Mouse (Mus musculus) ES-E14 (cell line): ENCODE results near the gene Glrx5. TPM values are rescaled to one million over a fixed set of nuclear protein-coding genes. Genes with fewer than 3 reads are reported as not detected.

Experiments
- DNase-seq: peaks from one replicate; pipeline ENCODE4 v3.0.0-alpha.2; 2013; ENCODE audit warnings: low read depth, low spot score
- H3K27ac ChIP-seq: 2 replicates; pipeline ENCODE4 v1.5.1; 2012; ENCODE audit warnings: low read depth, mild to moderate bottlenecking, low read length, moderate library complexity, mixed read lengths; ENCODE audit not compliant: poor library complexity, insufficient read depth, severe bottlenecking
- H3K36me3 ChIP-seq: 2 replicates; pipeline ENCODE4 v1.6.1; 2012; ENCODE audit warnings: mild to moderate bottlenecking, low read length, moderate library complexity, mixed read lengths; ENCODE audit not compliant: control insufficient read depth, poor library complexity, insufficient read depth, severe bottlenecking
- H3K4me1 ChIP-seq, 2 experiments: fragments of 150-350 bp in 1 of 2; sonication (generic) in 1 of 2; 2 replicates each; pipeline ENCODE4 v1.6.1; 2012; ENCODE audit warnings: low read length in 2 of 2, mild to moderate bottlenecking in 1 of 2, mixed read lengths in 1 of 2; ENCODE audit not compliant: control insufficient read depth in 2 of 2, insufficient read depth in 2 of 2, poor library complexity in 1 of 2
- H3K4me3 ChIP-seq, 2 experiments: fragments of 150-350 bp in 1 of 2; sonication (generic) in 1 of 2; 2 replicates each; pipeline ENCODE4 v1.5.1; 2012; ENCODE audit warnings: low read length in 2 of 2, low read depth in 1 of 2, mild to moderate bottlenecking in 1 of 2, mixed read lengths in 1 of 2; ENCODE audit not compliant: insufficient read depth in 1 of 2, poor library complexity in 1 of 2, severe bottlenecking in 1 of 2
- H3K9ac ChIP-seq: 2 replicates; pipeline ENCODE4 v1.6.1; 2012; ENCODE audit warnings: low read depth, mild to moderate bottlenecking, low read length, mixed read lengths; ENCODE audit not compliant: poor library complexity, insufficient read depth, severe bottlenecking
- H3K9me3 ChIP-seq: fragments of 150-350 bp; sonication (generic); 2 replicates; pipeline ENCODE4 v1.6.1; 2012; ENCODE audit warnings: low read depth, mild to moderate bottlenecking, low read length; ENCODE audit not compliant: control insufficient read depth, insufficient read depth
- CHD2 ChIP-seq: IDR thresholded peaks from 2 replicates; pipeline ENCODE4 v1.6.1; 2014; ENCODE audit warnings: mild to moderate bottlenecking, low read depth, low read length, inconsistent platforms
- HCFC1 ChIP-seq: IDR thresholded peaks from 2 replicates; pipeline ENCODE4 v1.6.1; 2012; ENCODE audit warnings: low read length, inconsistent platforms, borderline replicate concordance; ENCODE audit not compliant: insufficient read depth
- MAFK ChIP-seq: IDR thresholded peaks from 2 replicates; pipeline ENCODE4 v1.6.1; 2014; ENCODE audit warnings: mild to moderate bottlenecking, low read depth, low read length, inconsistent platforms; ENCODE audit not compliant: insufficient read depth
- ZC3H11A ChIP-seq: IDR thresholded peaks from 2 replicates; pipeline ENCODE4 v1.6.1; 2012; ENCODE audit warnings: low read depth, mild to moderate bottlenecking, inconsistent platforms, low read length, borderline replicate concordance
- ZNF384 ChIP-seq: IDR thresholded peaks from 2 replicates; pipeline ENCODE4 v1.6.1; 2012; ENCODE audit warnings: low read depth, low read length, inconsistent platforms
- in situ Hi-C, 2 experiments: fragments of 600-800 bp; cut with MboI; formaldehyde crosslinking; loops; one replicate each; pipeline ENCODE4 v1.15.1; 2025; ENCODE audit warnings: low sequenced_read_pairs in 2 of 2, inconsistent platforms in 1 of 2; ENCODE audit not compliant: unreplicated experiment in 2 of 2
- total RNA-seq: library from RNA; depleted of rRNA; stranded (reverse); fragments of 300-350 nt; gene quantifications from 2 replicates; pipeline ENCODE4 v1.2.3, GENCODE M21; 2012

Gene Glrx5
- total RNA-seq, 1 experiment = 39.4 TPM

DNA sequence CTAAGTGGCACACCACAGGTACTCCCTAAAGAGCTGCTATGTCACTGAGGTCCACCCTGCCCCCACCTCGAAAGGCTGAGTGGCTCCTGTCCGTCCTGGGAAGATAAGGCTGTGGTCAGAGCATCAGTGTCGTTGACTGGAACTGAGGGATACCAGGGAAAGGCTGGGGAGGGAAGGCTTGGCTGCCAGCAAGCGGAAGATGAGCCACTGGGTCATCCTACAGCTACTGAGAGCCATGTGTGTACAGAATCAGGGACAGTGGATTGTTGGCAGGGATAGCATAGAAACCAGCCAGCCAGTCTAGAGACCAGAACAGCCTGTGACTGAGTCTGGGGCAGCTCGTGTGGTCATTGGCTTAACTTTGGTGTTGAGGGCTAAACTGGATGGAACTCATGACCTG is 51.7 kb downstream of the Glrx5 start:
- no peak overlapping the region for H3K27ac ChIP-seq
- in situ Hi-C loops = no loop called here
- TF ChIP-seq MAFK (no peak), ZC3H11A (no peak), ZNF384 (no peak), CHD2 (no peak), HCFC1 (no peak)

DNA sequence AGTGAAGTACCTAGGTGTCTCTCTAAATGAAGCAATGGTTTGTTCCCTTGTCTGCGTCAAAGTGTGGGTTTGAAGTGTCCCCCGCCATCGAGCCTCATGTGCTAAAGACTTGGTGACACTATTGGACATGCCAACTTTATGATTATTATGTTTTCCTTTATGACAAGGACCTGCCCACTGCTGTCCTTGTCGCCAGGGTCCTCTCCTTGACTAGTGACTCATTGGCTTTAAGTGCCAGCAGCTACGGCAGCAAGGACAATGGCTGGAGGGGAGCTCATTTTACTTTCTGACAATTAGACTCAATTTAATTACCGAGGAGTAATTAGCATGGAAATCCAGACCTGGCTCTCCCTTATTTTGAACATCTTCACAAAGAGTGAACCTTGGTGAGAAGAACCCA is 52.3 kb downstream of the Glrx5 start:
- TF ChIP-seq ZNF384 (no peak), HCFC1 (no peak), CHD2 (no peak), MAFK (no peak), ZC3H11A (no peak)
- no peaks in the 10 kb centered on the region for H3K36me3 ChIP-seq

More for the DNA sequence above, 51.7 kb downstream of the Glrx5 start:
- DNase-seq = no peak
- Histone ChIP-seq H3K9ac (no peak overlapping the region), H3K36me3 (no peaks in the 10 kb centered on the region), H3K4me1 (peaks cover 4 to 20% of the 10 kb centered on the region in 2 experiments; a peak in 3 of 4 replicates), H3K4me3 (no peak overlapping the region), H3K9me3 (no peaks in the 10 kb centered on the region)

GRCm38 (mm10) chr12:105085296-105085695 is 52.8 kb downstream of the Glrx5 start:
- DNase-seq = no peak
- Histone ChIP-seq H3K27ac (no peak overlapping the region; the same call in 1 of the 2 replicates), H3K9me3 (no peaks in the 10 kb centered on the region), H3K36me3 (no peaks in the 10 kb centered on the region), H3K4me3 (no peak overlapping the region), H3K4me1 (peaks cover 4 to 20% of the 10 kb centered on the region in 2 experiments; a peak in 3 of 4 replicates), H3K9ac (no peak overlapping the region)
- in situ Hi-C loops = no loop called here
- TF ChIP-seq HCFC1 = no peak
- TF ChIP-seq ZC3H11A = no peak
- no peak for TF ChIP-seq ZNF384
- no peak for TF ChIP-seq CHD2
- no peak for TF ChIP-seq MAFK

More for the DNA sequence above, 52.3 kb downstream of the Glrx5 start:
- no peaks in the 10 kb centered on the region for H3K9me3 ChIP-seq
- no peak overlapping the region for H3K4me3 ChIP-seq
- peaks cover 4 to 20% of the 10 kb centered on the region in 2 experiments; a peak in 3 of 4 replicates for H3K4me1 ChIP-seq
- no peak for DNase-seq
- in situ Hi-C loops = no loop called here
- no peak overlapping the region; the same call in 1 of the 2 replicates for H3K27ac ChIP-seq
- no peak overlapping the region for H3K9ac ChIP-seq

DNA sequence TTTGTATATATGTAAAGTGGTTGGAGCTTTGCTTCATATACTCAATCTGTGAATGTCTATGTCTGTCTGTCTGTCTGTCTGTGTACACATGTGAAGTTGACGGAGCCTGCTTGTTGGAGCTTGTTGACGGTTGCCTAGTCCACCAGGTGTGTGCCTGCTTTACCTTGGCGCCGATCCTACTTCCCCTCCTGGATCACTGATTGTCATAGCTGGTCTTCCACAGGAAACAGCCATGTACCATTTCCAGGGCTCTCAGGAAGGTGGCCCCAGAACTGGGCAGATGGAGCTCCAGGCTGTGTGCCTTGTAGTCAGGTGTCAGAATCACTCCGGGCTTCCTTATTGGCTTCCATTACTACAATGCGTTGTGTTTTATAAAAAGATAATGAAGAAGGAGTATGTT is 54.3 kb downstream of the Glrx5 start:
- Histone ChIP-seq H3K36me3 (no peaks in the 10 kb centered on the region), H3K9ac (no peak overlapping the region), H3K27ac (no peak overlapping the region), H3K4me1 (peaks cover 4 to 20% of the 10 kb centered on the region in 2 experiments; a peak in 3 of 4 replicates), H3K4me3 (no peak overlapping the region), H3K9me3 (no peaks in the 10 kb centered on the region)
- no peak for DNase-seq
- no peak for TF ChIP-seq HCFC1
- no peak for TF ChIP-seq ZC3H11A
- TF ChIP-seq MAFK = no peak
- TF ChIP-seq CHD2 = no peak
- no peak for TF ChIP-seq ZNF384
- in situ Hi-C loops = no loop called here

DNA sequence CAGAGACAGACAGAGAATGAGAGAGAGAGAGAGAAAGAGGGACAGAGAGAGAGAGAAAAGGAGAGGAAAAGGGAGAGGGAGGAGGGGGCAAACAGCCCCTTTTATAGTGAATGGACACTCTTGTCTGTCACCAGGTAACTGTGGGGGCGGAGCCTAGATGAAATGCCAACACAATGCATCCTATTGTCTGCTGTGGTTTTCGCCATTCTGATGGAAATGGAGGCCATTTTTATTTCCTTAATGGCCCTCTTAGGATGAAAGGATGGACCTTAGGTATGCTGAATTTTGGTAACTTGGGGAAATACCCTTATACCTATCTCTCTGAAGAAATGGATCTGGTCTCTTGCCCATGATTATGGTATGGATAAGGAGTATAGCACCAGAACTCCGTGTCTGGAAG is 54.9 kb downstream of the Glrx5 start:
- no peak overlapping the region for H3K4me3 ChIP-seq
- H3K9me3 ChIP-seq = no peaks in the 10 kb centered on the region
- peak; percentile 77 for DNase-seq
- H3K9ac ChIP-seq = no peak overlapping the region
- peaks cover 4 to 20% of the 10 kb centered on the region in 2 experiments; a peak in 3 of 4 replicates for H3K4me1 ChIP-seq
- TF ChIP-seq HCFC1 (no peak), CHD2 (no peak)
- no peaks in the 10 kb centered on the region for H3K36me3 ChIP-seq
- H3K27ac ChIP-seq = no peak overlapping the region
- in situ Hi-C loops = no loop called here
